Mouse (Mus musculus) liver, adult 2 months (tissue): ENCODE data around the gene Pafah1b2.

Experiments used
- CTCF ChIP-seq: fragments of 200-500 bp; IDR thresholded peaks from 2 replicates; pipeline ENCODE4 v1.5.1; 2011; ENCODE audit warnings: low read depth, low read length, control low read depth
- POLR2A ChIP-seq: fragments of 200-500 bp; IDR thresholded peaks from 2 replicates; pipeline ENCODE4 v1.6.1; 2011; ENCODE audit warnings: low read length, control low read depth; ENCODE audit not compliant: insufficient read depth; ENCODE audit errors: extremely low read depth

GRCm38 (mm10) chr9:46033862-46034261 is 21.4 kb upstream of the Pafah1b2 start:
- TF ChIP-seq CTCF (no peak), POLR2A (no peak)
